Mouse (Mus musculus) E14TG2a.4 (cell line): Measurements from ENCODE around the gene Mst1.

Source experiments
- H3K27me3 ChIP-seq: 2 replicates; pipeline ENCODE4 v1.6.1; 2014; ENCODE audit warnings: low read length, control low read depth; ENCODE audit not compliant: insufficient read depth
- H3K36me3 ChIP-seq: 2 replicates; pipeline ENCODE4 v1.6.1; 2014; ENCODE audit warnings: low read length, control low read depth; ENCODE audit not compliant: insufficient read depth
- H3K4me1 ChIP-seq: replicated peaks from 2 replicates; pipeline ENCODE4 v1.6.1; 2014; ENCODE audit warnings: low read depth, low read length, control low read depth
- H3K4me3 ChIP-seq: replicated peaks from 2 replicates; pipeline ENCODE4 v1.5.1; 2014; ENCODE audit warnings: mild to moderate bottlenecking, low read length
- H3K9me3 ChIP-seq: 2 replicates; pipeline ENCODE4 v1.6.1; 2014; ENCODE audit warnings: low read length, control low read depth
- CTCF ChIP-seq: conservative IDR thresholded peaks from 2 replicates; pipeline ENCODE4 v1.5.1; 2014; ENCODE audit warnings: low read length
- NANOG ChIP-seq: IDR thresholded peaks from 2 replicates; pipeline ENCODE4 v1.6.1; 2014; ENCODE audit warnings: borderline replicate concordance, low read length, mixed read lengths
- POU5F1 ChIP-seq: IDR thresholded peaks from 2 replicates; pipeline ENCODE4 v1.6.1; 2014; ENCODE audit warnings: low read length, borderline replicate concordance

Gene Mst1

DNA sequence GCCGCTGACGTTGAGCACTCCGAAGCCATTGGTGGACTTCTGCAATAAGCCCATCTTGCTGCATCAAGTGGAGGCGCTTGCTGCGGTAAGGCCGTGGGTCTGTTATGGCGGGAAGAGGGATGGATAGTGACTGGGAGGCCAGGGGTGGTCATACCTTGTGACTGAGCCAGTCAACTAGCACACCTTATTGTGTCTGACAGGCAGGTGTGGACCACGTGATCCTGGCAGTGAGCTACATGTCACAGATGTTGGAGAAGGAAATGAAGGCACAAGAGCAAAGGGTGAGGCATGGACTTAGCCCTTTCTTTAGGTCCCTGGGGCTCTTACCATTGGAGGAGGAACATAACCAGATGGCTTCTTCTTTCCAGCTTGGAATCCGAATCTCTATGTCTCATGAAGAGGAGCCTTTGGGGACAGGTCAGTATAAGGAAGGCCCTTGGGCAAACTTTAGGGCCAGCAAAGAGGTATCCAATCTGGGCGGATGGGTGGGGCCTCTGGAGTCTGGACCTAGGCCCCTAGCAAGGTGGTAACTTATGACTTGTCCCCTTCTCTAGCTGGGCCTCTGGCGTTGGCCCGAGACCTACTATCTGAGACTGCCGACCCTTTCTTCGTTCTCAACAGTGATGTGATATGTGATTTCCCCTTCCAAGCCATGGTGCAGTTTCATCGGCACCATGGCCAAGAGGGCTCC, 30.5 kb upstream of the Mst1 start:
- Histone ChIP-seq H3K4me1 (peaks cover 90% of the 10 kb centered on the region), H3K4me3 (peak overlapping the region; percentile 90), H3K9me3 (no peaks in the 10 kb centered on the region), H3K36me3 (peaks cover 58% of the 10 kb centered on the region), H3K27me3 (no peaks in the 10 kb centered on the region)
- TF ChIP-seq CTCF (no peak), NANOG (no peak), POU5F1 (no peak)

- Histone ChIP-seq H3K27me3 (no peaks in the 10 kb centered on the region), H3K4me1 (peaks cover 91% of the 10 kb centered on the region), H3K36me3 (peaks cover 54% of the 10 kb centered on the region), H3K9me3 (no peaks in the 10 kb centered on the region), H3K4me3 (no peak overlapping the region)
- TF ChIP-seq NANOG (no peak), POU5F1 (no peak), CTCF (no peak)
These were observed 28.9 kb upstream of the Mst1 start for GRCm38 (mm10) chr9:108051184-108051930.

GRCm38 (mm10) chr9:108051931-108052220, 28.4 kb upstream of the Mst1 start:
- TF ChIP-seq NANOG (no peak), POU5F1 (no peak), CTCF (no peak)
- H3K36me3 ChIP-seq = peaks cover 49% of the 10 kb centered on the region

DNA sequence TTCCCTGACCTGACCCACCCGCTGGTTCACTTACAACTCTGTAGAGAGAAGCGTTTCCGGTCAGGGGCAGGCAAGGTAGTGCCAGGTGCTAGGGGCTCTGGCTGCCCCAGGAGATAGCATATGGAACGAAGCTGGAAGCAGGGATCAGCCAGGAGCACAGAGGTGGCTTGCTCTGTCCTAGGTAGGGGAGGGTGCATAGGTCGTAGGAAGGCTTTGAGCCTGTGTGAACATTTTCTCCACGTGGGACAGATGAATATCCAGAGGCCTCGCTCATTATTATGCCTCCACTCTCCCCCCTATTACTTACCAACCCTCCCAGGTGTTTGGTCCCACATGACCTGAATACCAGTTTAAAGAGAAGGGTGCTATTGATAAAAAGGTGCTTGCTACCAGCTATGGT, 27.8 kb upstream of the Mst1 start:
- H3K4me1 ChIP-seq = peaks cover 91% of the 10 kb centered on the region
- peaks cover 46% of the 10 kb centered on the region for H3K36me3 ChIP-seq
- H3K9me3 ChIP-seq = no peaks in the 10 kb centered on the region
- no peaks in the 10 kb centered on the region for H3K27me3 ChIP-seq
- no peak overlapping the region for H3K4me3 ChIP-seq
- TF ChIP-seq CTCF = no peak
- TF ChIP-seq NANOG = no peak
- TF ChIP-seq POU5F1 = no peak

More at GRCm38 (mm10) chr9:108051931-108052220, 28.4 kb upstream of the Mst1 start:
- Histone ChIP-seq H3K27me3 (no peaks in the 10 kb centered on the region), H3K4me1 (peaks cover 91% of the 10 kb centered on the region), H3K9me3 (no peaks in the 10 kb centered on the region), H3K4me3 (no peak overlapping the region)

DNA sequence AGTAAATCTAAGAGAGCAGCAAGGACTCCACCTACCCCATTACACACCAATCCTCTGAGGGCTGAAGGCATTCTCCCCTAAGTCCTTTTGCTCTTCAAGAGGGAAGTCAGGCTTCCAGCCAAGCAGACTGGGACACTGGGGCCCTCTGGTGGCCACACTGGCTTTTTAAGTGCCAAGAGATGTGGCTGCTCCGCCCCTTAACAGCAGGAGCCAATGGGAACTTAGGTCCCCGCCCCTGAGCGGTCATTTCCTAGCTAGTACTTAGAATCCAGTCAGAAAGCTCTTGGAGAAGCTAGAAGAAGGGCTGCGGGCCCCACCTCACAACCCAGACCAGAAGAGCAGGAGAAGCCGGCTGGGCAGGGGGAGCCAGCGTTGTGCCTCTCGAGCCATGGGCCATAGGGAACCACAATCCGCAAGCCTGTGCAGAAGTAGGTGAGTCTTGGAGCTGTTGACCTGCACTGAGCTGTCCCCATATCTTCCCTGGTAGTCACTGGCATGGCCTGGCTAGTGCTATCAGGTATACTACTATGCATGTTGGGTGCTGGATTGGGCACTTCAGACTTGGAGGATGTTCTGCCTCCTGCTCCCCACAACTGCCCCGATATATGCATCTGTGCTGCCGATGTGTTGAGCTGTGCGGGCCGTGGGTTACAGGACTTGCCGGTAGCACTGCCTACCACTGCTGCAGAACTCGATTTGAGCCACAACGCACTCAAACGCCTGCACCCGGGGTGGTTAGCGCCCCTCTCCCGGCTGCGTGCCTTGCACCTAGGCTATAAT, 27.2 kb upstream of the Mst1 start, which contains the start of gene Amigo3:
Amigo3 (plus strand) TSS at position 275 of the 780 bp plus-strand sequence.
- peak within 1 kb of the TSS; percentile 70 for H3K4me3 ChIP-seq
- no peaks in the 10 kb centered on the region for H3K27me3 ChIP-seq
- peak; percentile 12; the same call in 1 of the 2 replicates for TF ChIP-seq NANOG
- TF ChIP-seq CTCF = peak; percentile 82
- TF ChIP-seq POU5F1 = no peak
- H3K36me3 ChIP-seq = peaks cover 50% of the 10 kb centered on the region
- H3K4me1 ChIP-seq = peaks cover 86% of the 10 kb centered on the region
- H3K9me3 ChIP-seq = no peaks in the 10 kb centered on the region

- Histone ChIP-seq H3K4me1 (peaks cover 81% of the 10 kb centered on the region), H3K4me3 (peak overlapping the region; percentile 70), H3K27me3 (no peaks in the 10 kb centered on the region), H3K9me3 (no peaks in the 10 kb centered on the region), H3K36me3 (peaks cover 57% of the 10 kb centered on the region)
- TF ChIP-seq CTCF (no peak), NANOG (no peak), POU5F1 (no peak)
These were observed 26.5 kb upstream of the Mst1 start for GRCm38 (mm10) chr9:108053665-108054225.

GRCm38 (mm10) chr9:108054331-108055040, 25.8 kb upstream of the Mst1 start:
- peaks cover 84% of the 10 kb centered on the region for H3K4me1 ChIP-seq
- H3K36me3 ChIP-seq = peaks cover 63% of the 10 kb centered on the region
- no peaks in the 10 kb centered on the region for H3K9me3 ChIP-seq
- H3K4me3 ChIP-seq = peak overlapping the region; percentile 70
- no peaks in the 10 kb centered on the region for H3K27me3 ChIP-seq
- TF ChIP-seq CTCF (no peak), POU5F1 (no peak), NANOG (no peak)
